Mouse (Mus musculus) thymus, adult 2 months (tissue): ENCODE results near the gene Exosc5.

Source experiments
- CTCF ChIP-seq: fragments of 200-500 bp; IDR thresholded peaks from 2 replicates; pipeline ENCODE4 v1.5.1; 2012; ENCODE audit warnings: mild to moderate bottlenecking, control low read depth, low read length, moderate library complexity, borderline replicate concordance; ENCODE audit not compliant: control insufficient read depth, poor library complexity, insufficient read depth; ENCODE audit errors: extremely low read depth
- POLR2A ChIP-seq: fragments of 200-500 bp; IDR thresholded peaks from 2 replicates; pipeline ENCODE4 v1.6.1; 2012; ENCODE audit warnings: mild to moderate bottlenecking, low read length, control low read depth, moderate library complexity; ENCODE audit not compliant: control insufficient read depth, poor library complexity, insufficient read depth; ENCODE audit errors: extremely low read depth

DNA sequence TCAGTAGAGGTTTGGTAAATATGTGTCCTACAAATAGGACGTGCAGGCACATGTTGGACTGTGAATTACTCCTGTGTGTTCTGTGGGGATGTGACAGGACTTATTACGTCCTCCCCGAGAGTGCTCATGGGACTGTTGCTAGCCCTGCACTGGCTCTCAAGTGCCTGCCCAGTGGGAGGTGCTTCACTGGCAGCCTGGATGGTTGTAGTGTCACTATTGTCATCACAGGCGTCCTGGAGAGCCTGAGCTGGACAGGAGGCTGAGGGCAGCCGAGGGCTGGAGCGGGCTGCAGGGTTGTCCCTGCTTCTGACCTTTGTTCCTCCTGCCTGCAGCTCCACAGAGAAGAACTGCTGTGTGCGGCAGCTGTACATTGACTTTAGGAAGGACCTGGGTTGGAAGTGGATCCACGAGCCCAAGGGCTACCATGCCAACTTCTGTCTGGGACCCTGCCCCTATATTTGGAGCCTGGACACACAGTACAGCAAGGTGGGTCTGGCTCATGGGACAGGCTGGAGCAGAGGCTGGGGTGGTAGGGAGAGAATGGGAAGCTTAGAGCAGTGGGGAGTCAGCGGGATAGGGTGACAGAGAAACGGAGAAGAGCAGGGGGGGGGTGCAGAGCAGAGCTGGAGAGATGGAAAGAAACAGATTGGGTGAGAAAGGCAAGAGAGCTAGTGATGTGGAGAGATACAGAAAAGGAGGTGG is 45.0 kb downstream of the Exosc5 start:
- TF ChIP-seq CTCF (no peak), POLR2A (no peak)
